Mouse (Mus musculus) midbrain, postnatal 0 days (tissue): Measurements from ENCODE around the gene Gm20388. TPM values are rescaled to one million over a fixed set of nuclear protein-coding genes. Genes with fewer than 3 reads are reported as not detected.

Experiments
- ATAC-seq: fragments of 200-750 bp; cut with Nextera tagmentation; 2 replicates; pipeline ENCODE4 v1.8.0; 2017; ENCODE audit warnings: moderate number of reproducible peaks, mild to moderate bottlenecking, moderate TSS enrichment, moderate library complexity; ENCODE audit not compliant: low FRiP score
- DNase-seq: peaks from one replicate; pipeline ENCODE4 v3.0.0-alpha.2; 2015; ENCODE audit warnings: low spot score
- H3K27ac ChIP-seq: fragments of 300-500 bp; sonication (generic); 2 replicates; pipeline ENCODE4 v1.5.1; 2014; ENCODE audit warnings: low read depth, mild to moderate bottlenecking, low read length, mixed read lengths
- H3K27me3 ChIP-seq: fragments of 300-500 bp; sonication (generic); 2 replicates; pipeline ENCODE4 v1.6.1; 2014; ENCODE audit warnings: low read length, control low read depth, mixed read lengths; ENCODE audit not compliant: insufficient read depth
- H3K36me3 ChIP-seq: fragments of 300-500 bp; sonication (generic); 2 replicates; pipeline ENCODE4 v1.6.1; 2014; ENCODE audit warnings: low read length, control low read depth, mixed read lengths; ENCODE audit not compliant: insufficient read depth
- H3K4me1 ChIP-seq: fragments of 300-500 bp; sonication (generic); 2 replicates; pipeline ENCODE4 v1.6.1; 2014; ENCODE audit warnings: mild to moderate bottlenecking, control low read depth, antibody characterized with exemption, low read length, mixed read lengths; ENCODE audit not compliant: insufficient read depth
- H3K4me2 ChIP-seq: fragments of 300-500 bp; sonication (generic); 2 replicates; pipeline ENCODE4 v1.6.1; 2014; ENCODE audit warnings: low read depth, mild to moderate bottlenecking, low read length, mixed read lengths; ENCODE audit not compliant: poor library complexity, severe bottlenecking
- H3K4me3 ChIP-seq: fragments of 300-500 bp; sonication (generic); 2 replicates; pipeline ENCODE4 v1.5.1; 2014; ENCODE audit warnings: low read depth, mild to moderate bottlenecking, low read length, moderate library complexity
- H3K9ac ChIP-seq: fragments of 300-500 bp; sonication (generic); replicated peaks from 2 replicates; pipeline ENCODE4 v1.6.1; 2014; ENCODE audit warnings: mild to moderate bottlenecking, low read length, moderate library complexity, mixed read lengths; ENCODE audit not compliant: poor library complexity, severe bottlenecking
- H3K9me3 ChIP-seq: fragments of 300-500 bp; sonication (generic); 2 replicates; pipeline ENCODE4 v1.6.1; 2016; ENCODE audit warnings: low read length, control low read depth
- CTCF ChIP-seq: IDR thresholded peaks from 2 replicates; pipeline ENCODE4 v1.5.1; 2016; ENCODE audit warnings: antibody characterized with exemption, mild to moderate bottlenecking
- WGBS: fragments of 180-500 bp; shearing (Covaris S2); extraction: QIAGEN DNeasy Blood & Tissue Kit; methylation state at CpG from one replicate; pipeline ENCODE4 v1.1.7; 2014; 5-methylcytosine and 5-hydroxymethylcytosine counted together
- polyA plus RNA-seq: library from polyadenylated mRNA; unstranded; fragments of >200 nt; fragmentation: Nextera tagmentation; extraction: Ambion mirVana; gene quantifications from 2 replicates; pipeline ENCODE4 v1.2.1, GENCODE M21; 2015
- total RNA-seq: library from RNA; depleted of rRNA; stranded (reverse); fragments of >200 nt; gene quantifications from 2 replicates; pipeline ENCODE4 v1.2.3, GENCODE M21; 2014

Gene Gm20388
- total and polyA plus RNA-seq, 2 experiments from 2014 or later, result 74.2 TPM; not detected in 1

DNA sequence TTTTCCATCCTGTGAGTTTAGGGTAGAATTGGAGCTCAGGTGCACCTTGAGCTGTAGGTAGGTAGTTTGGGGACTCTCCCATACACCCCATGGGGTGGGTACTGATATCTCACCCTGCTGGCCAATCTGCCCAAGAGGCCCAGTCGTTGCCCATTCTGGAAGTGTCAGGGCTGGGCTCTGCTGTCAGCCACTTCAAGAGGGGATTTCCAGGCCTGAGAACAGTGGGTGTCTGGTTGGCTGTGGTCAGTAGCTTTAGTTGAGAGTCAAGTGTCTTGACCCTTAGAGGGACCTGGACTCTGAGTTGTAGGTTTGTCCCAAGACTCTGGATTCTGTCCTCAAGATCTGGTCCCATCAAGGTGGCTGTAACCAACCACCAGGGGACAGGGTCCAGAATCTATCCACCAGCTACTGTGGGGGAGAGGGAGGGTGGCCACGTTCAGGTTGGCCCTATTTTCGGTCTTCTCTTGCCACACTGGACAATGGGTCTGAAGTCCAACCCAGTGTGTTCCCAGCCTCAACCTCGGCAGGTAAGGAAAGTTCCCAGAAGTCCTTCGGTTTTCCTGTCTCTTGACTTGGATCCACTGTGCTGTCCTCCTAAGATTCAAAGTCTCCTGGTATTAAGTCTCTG lies 580.6 kb downstream of the Gm20388 start:
- Histone ChIP-seq H3K4me3 (peak overlapping the region; percentile 90), H3K36me3 (no peaks in the 10 kb centered on the region), H3K4me2 (peak overlapping the region; percentile 97), H3K9ac (peak overlapping the region; percentile 92; the same call in 1 of the 2 replicates), H3K27ac (no peak overlapping the region), H3K4me1 (peaks cover 39% of the 10 kb centered on the region), H3K9me3 (no peaks in the 10 kb centered on the region), H3K27me3 (no peaks in the 10 kb centered on the region)
- DNase-seq (no peak), ATAC-seq (no peak)
- peak; percentile 34 for TF ChIP-seq CTCF
- 63% methylated on average over 5 of the region's 5 CpGs for WGBS

DNA sequence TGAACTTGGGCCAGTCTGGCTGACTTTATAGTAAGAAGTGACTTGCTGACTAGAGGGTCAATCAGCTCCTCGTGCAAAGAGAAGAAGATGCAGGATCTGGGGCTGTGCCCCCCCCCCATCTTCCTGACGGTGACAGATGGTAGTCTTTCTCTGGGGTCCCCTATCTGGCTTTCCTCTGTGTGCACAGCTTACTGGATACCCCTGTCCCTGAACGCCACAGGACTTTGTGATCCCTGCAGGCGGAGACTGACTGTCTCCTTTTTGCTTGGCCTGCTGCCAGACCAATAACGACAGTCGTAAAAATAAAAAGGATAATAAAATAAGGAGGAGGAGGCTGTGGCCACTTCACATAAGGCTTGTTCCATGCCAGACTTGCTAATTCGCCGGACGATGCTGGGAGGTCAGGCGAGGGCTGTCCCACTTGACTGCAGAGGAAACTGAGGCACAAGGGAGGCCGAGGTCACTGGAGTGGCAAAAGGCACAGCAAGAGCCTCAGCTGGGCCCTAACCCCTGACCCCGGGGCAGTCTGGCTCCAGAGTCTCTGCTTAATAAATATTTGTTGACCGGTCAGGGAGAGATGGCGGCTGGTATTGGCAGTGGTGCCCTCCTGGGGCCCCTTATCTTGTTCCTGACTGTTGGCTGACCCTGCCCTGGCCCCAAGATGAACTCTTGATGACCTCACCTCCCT lies 581.7 kb downstream of the Gm20388 start:
- ATAC-seq (no peak), DNase-seq (no peak)
- Histone ChIP-seq H3K36me3 (no peaks in the 10 kb centered on the region), H3K9me3 (no peaks in the 10 kb centered on the region), H3K4me2 (peak overlapping the region; percentile 97), H3K4me3 (peak overlapping the region; percentile 17), H3K27ac (no peak overlapping the region), H3K9ac (no peak overlapping the region), H3K4me1 (peaks cover 42% of the 10 kb centered on the region; the same call in 1 of the 2 replicates), H3K27me3 (no peaks in the 10 kb centered on the region)
- no peak for TF ChIP-seq CTCF
- WGBS, result 37% methylated on average over 14 of the region's 14 CpGs

DNA sequence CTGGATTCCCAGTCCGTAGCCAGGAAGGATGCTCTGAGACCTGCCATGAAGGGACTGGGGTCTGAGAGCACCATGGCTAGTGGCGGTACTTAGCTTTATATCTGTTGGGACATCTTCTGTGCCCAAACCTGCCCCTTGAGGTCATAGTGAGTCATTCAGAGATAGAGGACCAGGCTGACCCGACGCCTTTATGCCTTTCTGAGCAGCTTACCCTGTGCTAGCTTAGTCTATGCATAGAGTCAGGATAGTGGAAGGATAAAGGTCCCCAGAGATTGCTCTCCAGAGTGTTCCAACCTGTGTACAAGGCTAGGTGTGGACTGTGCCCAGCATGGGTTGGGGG lies 582.2 kb downstream of the Gm20388 start:
- H3K27ac ChIP-seq, result no peak overlapping the region
- ATAC-seq, result no peak
- no peak for TF ChIP-seq CTCF
- 66% methylated on average over 4 of the region's 4 CpGs for WGBS
- peak overlapping the region; percentile 17; the same call in 1 of the 2 replicates for H3K4me3 ChIP-seq
- no peak for DNase-seq
- no peaks in the 10 kb centered on the region for H3K36me3 ChIP-seq
- peak overlapping the region; percentile 97 for H3K4me2 ChIP-seq
- peaks cover 47% of the 10 kb centered on the region for H3K4me1 ChIP-seq
- H3K27me3 ChIP-seq, result no peaks in the 10 kb centered on the region
- no peaks in the 10 kb centered on the region for H3K9me3 ChIP-seq
- H3K9ac ChIP-seq, result no peak overlapping the region

DNA sequence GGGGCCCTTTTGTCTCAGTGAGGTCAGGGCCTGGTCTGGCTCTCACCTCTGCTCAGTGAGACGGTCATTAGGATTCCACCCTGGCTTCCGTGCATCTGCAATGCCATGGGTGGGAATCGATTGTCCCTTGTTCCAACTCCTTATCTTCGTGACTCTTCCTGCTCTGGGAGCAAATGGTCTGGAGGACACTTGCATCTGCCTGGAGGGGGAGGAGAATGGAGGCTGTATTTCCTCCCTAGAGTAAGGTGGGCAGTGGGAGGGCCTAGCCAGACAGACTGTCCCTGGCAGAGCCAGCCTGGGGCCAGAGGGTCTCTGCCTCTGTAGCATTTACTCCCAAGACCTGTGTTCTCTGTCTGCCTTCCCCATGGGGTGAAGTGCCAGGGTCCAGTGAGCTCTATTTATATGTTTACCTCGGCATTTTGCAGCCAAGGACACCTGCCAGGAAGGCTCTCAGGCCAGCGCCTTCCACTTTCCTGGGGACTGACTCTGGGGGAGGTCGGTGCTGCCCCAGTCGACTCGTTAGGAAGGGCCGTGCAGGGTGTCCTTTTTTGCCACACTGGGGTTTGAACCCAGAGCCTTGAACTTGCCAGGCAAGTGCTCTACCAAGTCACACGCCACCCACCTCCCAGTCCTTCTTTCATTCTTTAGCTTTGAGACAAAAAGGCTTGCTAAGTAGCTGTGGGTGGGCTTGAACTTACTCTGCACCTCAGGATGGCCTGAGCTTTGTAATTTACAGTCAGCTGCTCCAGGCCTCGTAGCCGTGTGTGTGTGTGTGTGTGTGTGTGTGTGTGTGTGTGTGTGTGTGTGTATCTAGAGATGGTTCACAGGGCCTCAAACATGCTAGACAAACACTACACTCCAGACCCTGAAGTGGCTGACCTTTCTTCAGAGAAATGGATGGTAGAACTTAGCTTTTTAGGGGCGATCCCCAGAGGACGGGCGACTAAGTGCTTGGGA lies 583.1 kb downstream of the Gm20388 start:
- 63% methylated on average over 16 of the region's 16 CpGs for WGBS

DNA sequence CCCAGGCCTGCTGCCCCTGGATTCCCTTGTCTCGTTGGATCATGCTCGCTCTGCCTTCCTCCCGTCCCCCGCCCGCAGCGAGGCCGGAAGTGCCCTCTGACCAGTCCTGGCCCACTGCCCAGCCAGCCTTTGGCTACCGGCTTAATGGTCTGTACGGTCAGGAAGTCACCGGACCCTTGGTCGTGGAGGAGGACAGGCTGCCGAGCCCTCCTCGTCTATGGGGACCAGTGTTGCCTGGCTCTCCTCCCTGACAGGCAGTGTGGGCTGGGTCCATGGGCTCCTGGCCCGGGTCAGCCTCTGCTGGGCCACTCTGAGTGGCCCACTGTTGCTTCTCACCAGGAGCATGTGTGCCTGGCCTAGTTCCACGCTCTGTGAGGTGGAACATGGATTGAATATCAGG lies 584.3 kb downstream of the Gm20388 start:
- Histone ChIP-seq H3K4me1 (peaks cover 62% of the 10 kb centered on the region), H3K4me3 (peak overlapping the region; percentile 13), H3K9ac (peak overlapping the region; percentile 44; the same call in 1 of the 2 replicates), H3K36me3 (no peaks in the 10 kb centered on the region), H3K27me3 (no peaks in the 10 kb centered on the region), H3K4me2 (peak overlapping the region; percentile 97), H3K27ac (peak overlapping the region; percentile 51; the same call in 1 of the 2 replicates), H3K9me3 (no peaks in the 10 kb centered on the region)
- ATAC-seq (no peak), DNase-seq (peak; percentile 69)
- WGBS, result 27% methylated on average over 15 of the region's 15 CpGs
- TF ChIP-seq CTCF, result no peak

More for the DNA sequence above, 583.1 kb downstream of the Gm20388 start:
- Histone ChIP-seq H3K9me3 (no peaks in the 10 kb centered on the region), H3K27me3 (no peaks in the 10 kb centered on the region), H3K27ac (no peak overlapping the region), H3K4me3 (0 out of 2 replicates have a peak overlapping the region, but pooled peaks have one; percentile 17), H3K4me2 (peak overlapping the region; percentile 97), H3K9ac (peak overlapping the region; percentile 25), H3K36me3 (no peaks in the 10 kb centered on the region), H3K4me1 (peaks cover 56% of the 10 kb centered on the region)
- no peak for TF ChIP-seq CTCF
- no peak for DNase-seq
- no peak for ATAC-seq
